Mouse (Mus musculus) cerebellum, adult 11 months (tissue): ENCODE data around the gene Usp43.

Experiments used
- DNase-seq: peaks from one replicate; pipeline ENCODE4 v3.0.0; 2022

The Usp43 gene

GRCm38 (mm10) chr11:67805538-67805937, 116.4 kb downstream of the Usp43 start:
- DNase-seq: no peak
